Mouse (Mus musculus) limb, embryonic 13.5 days (tissue): ENCODE results near the gene Gm11492. TPM values are rescaled to one million over a fixed set of nuclear protein-coding genes. Genes with fewer than 3 reads are reported as not detected.

Experiments
- ATAC-seq: fragments of 200-750 bp; cut with Nextera tagmentation; 2 replicates; pipeline ENCODE4 v1.8.0; 2017; ENCODE audit warnings: low read depth, moderate number of reproducible peaks, moderate TSS enrichment; ENCODE audit not compliant: low FRiP score
- H3K27ac ChIP-seq: fragments of 300-500 bp; sonication (generic); 2 replicates; pipeline ENCODE4 v1.5.1; 2015; ENCODE audit warnings: inconsistent platforms, mild to moderate bottlenecking, moderate library complexity
- H3K27me3 ChIP-seq: fragments of 300-500 bp; sonication (generic); 2 replicates; pipeline ENCODE4 v1.6.1; 2015; ENCODE audit warnings: mild to moderate bottlenecking, inconsistent platforms
- H3K36me3 ChIP-seq: fragments of 300-500 bp; sonication (generic); 2 replicates; pipeline ENCODE4 v1.6.1; 2015; ENCODE audit warnings: inconsistent platforms, mild to moderate bottlenecking, moderate library complexity
- H3K4me1 ChIP-seq: fragments of 300-500 bp; sonication (generic); 2 replicates; pipeline ENCODE4 v1.6.1; 2015; ENCODE audit warnings: inconsistent platforms
- H3K4me2 ChIP-seq: fragments of 300-500 bp; sonication (generic); replicated peaks from 2 replicates; pipeline ENCODE4 v1.6.1; 2015; ENCODE audit warnings: inconsistent platforms, mild to moderate bottlenecking, moderate library complexity
- H3K4me3 ChIP-seq: fragments of 300-500 bp; sonication (generic); 2 replicates; pipeline ENCODE4 v1.5.1; 2015; ENCODE audit warnings: moderate library complexity, mild to moderate bottlenecking, inconsistent platforms
- H3K9ac ChIP-seq: fragments of 300-500 bp; sonication (generic); 2 replicates; pipeline ENCODE4 v1.6.1; 2015; ENCODE audit warnings: mild to moderate bottlenecking, inconsistent platforms
- H3K9me3 ChIP-seq: fragments of 300-500 bp; sonication (generic); 2 replicates; pipeline ENCODE4 v1.6.1; 2016; ENCODE audit warnings: inconsistent platforms
- WGBS: fragments of 180-500 bp; shearing (Covaris S2); methylation state at CpG from one replicate; pipeline ENCODE4 v1.1.7; 2015; 5-methylcytosine and 5-hydroxymethylcytosine counted together
- polyA plus RNA-seq: library from polyadenylated mRNA; unstranded; fragments of >200 nt; fragmentation: Nextera tagmentation; extraction: Ambion mirVana; gene quantifications from 2 replicates; pipeline ENCODE4 v1.2.1, GENCODE M21; 2015

Gene Gm11492
- not detected in 2 replicates for polyA plus RNA-seq

GRCm38 (mm10) chr11:87566501-87566900, at the start of gene Gm11492:
Gene Gm11492 (plus strand): TSS chr11:87566653.
- no peak within 1 kb of the TSS for H3K4me3 ChIP-seq
- H3K9me3 ChIP-seq, result no peaks in the 10 kb centered on the region
- no peak within 1 kb of the TSS for H3K4me2 ChIP-seq
- H3K4me1 ChIP-seq, result no peaks in the 10 kb centered on the region
- WGBS, result 70% methylated on average over 3 of the region's 3 CpGs
- no peaks in the 10 kb centered on the region for H3K27me3 ChIP-seq
- ATAC-seq, result no peak
- no peaks in the 10 kb centered on the region for H3K36me3 ChIP-seq
- no peak within 1 kb of the TSS for H3K27ac ChIP-seq
- H3K9ac ChIP-seq, result no peak within 1 kb of the TSS

DNA sequence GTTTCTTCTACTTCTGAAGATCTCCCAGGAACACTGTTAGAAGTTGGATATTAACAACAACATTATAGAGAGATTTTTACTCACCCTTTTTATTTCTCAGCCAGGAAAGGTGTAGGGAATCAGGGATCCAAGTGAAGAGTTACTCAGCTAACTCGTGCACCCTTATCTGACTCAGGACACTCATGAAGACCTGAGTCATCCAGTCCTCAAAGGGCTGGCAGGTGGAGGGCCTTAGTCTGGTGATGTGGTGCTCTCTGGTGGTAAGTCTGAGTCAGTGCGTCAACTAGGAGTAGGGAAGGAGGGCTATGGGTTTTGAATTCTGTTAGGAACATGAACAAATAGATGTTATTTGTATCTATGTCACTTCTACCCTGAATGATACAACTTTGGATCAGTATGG, 47.2 kb upstream of the Gm11492 start:
- Histone ChIP-seq H3K9me3 (no peaks in the 10 kb centered on the region), H3K4me2 (no peak overlapping the region), H3K9ac (no peak overlapping the region), H3K4me1 (no peaks in the 10 kb centered on the region), H3K27me3 (no peaks in the 10 kb centered on the region), H3K27ac (no peak overlapping the region), H3K36me3 (no peaks in the 10 kb centered on the region), H3K4me3 (no peak overlapping the region)
- ATAC-seq, result no peak
- WGBS, result 6% methylated on average over 2 of the region's 2 CpGs

DNA sequence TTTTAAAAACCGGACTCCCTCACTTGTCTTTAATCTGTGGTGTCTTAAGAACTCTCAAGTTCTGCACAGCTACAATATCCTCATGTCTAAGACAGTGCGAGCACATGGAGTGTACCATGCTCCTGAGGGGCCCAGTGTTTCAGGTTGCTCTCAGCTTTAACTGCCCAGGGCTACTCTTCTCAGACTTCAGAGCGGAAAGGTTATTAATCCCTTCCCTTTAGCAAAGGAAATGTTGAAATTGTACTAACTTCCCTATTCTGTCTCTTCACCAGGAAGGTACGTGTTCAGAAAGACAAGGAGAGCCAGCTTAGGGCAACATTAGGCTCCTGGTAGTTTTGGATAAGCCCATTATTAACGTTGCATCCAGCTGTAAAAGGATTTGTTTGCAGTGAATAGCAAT, 43.0 kb upstream of the Gm11492 start:
- Histone ChIP-seq H3K9ac (no peak overlapping the region), H3K27me3 (no peaks in the 10 kb centered on the region), H3K9me3 (no peaks in the 10 kb centered on the region), H3K27ac (no peak overlapping the region), H3K4me1 (0 out of 2 replicates have a peak, but pooled peaks cover 5% of the 10 kb centered on the region), H3K36me3 (no peaks in the 10 kb centered on the region), H3K4me2 (no peak overlapping the region), H3K4me3 (no peak overlapping the region)
- WGBS, result 65% methylated on average over 5 of the region's 5 CpGs
- ATAC-seq, result no peak

DNA sequence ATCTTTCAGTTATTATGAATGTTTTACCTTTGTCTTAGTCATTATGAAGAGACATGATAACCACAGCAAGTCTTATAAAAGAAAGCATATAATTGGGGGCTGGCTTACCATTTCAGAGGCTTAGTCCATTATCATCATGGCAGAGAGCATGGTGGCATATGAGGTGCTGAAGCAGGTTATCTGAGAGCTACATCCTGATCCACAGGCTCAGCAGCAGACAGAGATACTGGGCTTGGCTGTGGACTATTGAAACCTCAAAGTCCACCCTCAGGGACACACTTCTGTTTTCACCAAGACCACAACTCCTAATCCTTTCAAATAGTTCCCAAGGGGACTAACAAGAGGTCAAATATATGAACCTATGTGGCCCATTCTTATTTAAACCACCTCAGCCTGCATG, 42.5 kb upstream of the Gm11492 start:
- Histone ChIP-seq H3K4me1 (0 out of 2 replicates have a peak, but pooled peaks cover 5% of the 10 kb centered on the region), H3K4me2 (no peak overlapping the region), H3K4me3 (no peak overlapping the region), H3K36me3 (no peaks in the 10 kb centered on the region), H3K9me3 (no peaks in the 10 kb centered on the region), H3K27me3 (no peaks in the 10 kb centered on the region), H3K27ac (no peak overlapping the region), H3K9ac (no peak overlapping the region)
- ATAC-seq, result no peak

GRCm38 (mm10) chr11:87524780-87525179, 41.7 kb upstream of the Gm11492 start:
- Histone ChIP-seq H3K27me3 (no peaks in the 10 kb centered on the region), H3K27ac (no peak overlapping the region), H3K4me2 (no peak overlapping the region), H3K4me3 (no peak overlapping the region), H3K36me3 (no peaks in the 10 kb centered on the region), H3K4me1 (0 out of 2 replicates have a peak, but pooled peaks cover 5% of the 10 kb centered on the region), H3K9ac (no peak overlapping the region), H3K9me3 (no peaks in the 10 kb centered on the region)
- ATAC-seq, result no peak

DNA sequence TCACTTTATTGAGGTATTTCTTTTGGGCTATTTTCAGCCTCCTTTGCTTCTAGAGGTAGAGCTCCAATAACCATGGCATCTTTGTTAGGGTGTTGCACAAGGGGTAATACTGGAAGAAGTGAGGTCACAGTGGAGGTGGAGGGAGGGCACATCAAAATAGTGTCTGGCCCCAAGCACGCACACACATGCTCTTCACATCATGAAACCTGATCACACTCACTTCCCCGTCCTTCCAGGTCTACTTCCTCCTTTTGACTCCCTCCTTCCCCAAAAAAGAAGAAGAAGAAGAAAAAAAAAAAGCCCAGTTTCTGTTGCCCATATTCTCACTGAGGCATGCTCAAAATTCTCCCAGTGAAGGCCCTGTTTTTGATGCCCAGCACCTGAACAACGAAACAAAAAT, 39.1 kb upstream of the Gm11492 start:
- ATAC-seq, result no peak
- no peaks in the 10 kb centered on the region for H3K36me3 ChIP-seq
- 0 out of 2 replicates have a peak, but pooled peaks cover 5% of the 10 kb centered on the region for H3K4me1 ChIP-seq
- no peak overlapping the region for H3K9ac ChIP-seq
- no peaks in the 10 kb centered on the region for H3K27me3 ChIP-seq
- H3K4me3 ChIP-seq, result no peak overlapping the region
- no peaks in the 10 kb centered on the region for H3K9me3 ChIP-seq
- no peak overlapping the region for H3K4me2 ChIP-seq
- WGBS, result 53% methylated on average over 3 of the region's 3 CpGs
- no peak overlapping the region for H3K27ac ChIP-seq

GRCm38 (mm10) chr11:87527990-87528389, 38.5 kb upstream of the Gm11492 start:
- H3K9ac ChIP-seq, result no peak overlapping the region
- no peaks in the 10 kb centered on the region for H3K9me3 ChIP-seq
- no peaks in the 10 kb centered on the region for H3K36me3 ChIP-seq
- H3K27ac ChIP-seq, result no peak overlapping the region
- 42% methylated on average over 4 of the region's 4 CpGs for WGBS
- no peak for ATAC-seq
- H3K4me1 ChIP-seq, result 0 out of 2 replicates have a peak, but pooled peaks cover 5% of the 10 kb centered on the region
- H3K27me3 ChIP-seq, result no peaks in the 10 kb centered on the region
- no peak overlapping the region for H3K4me3 ChIP-seq
- no peak overlapping the region for H3K4me2 ChIP-seq

GRCm38 (mm10) chr11:87531695-87532094, 34.8 kb upstream of the Gm11492 start:
- 47% methylated on average over 6 of the region's 6 CpGs for WGBS
- ATAC-seq, result no peak
- H3K4me2 ChIP-seq, result no peak overlapping the region
- no peak overlapping the region for H3K27ac ChIP-seq
- H3K27me3 ChIP-seq, result no peaks in the 10 kb centered on the region
- H3K4me1 ChIP-seq, result 0 out of 2 replicates have a peak, but pooled peaks cover 5% of the 10 kb centered on the region
- no peaks in the 10 kb centered on the region for H3K36me3 ChIP-seq
- H3K4me3 ChIP-seq, result no peak overlapping the region
- H3K9me3 ChIP-seq, result no peaks in the 10 kb centered on the region
- no peak overlapping the region for H3K9ac ChIP-seq

DNA sequence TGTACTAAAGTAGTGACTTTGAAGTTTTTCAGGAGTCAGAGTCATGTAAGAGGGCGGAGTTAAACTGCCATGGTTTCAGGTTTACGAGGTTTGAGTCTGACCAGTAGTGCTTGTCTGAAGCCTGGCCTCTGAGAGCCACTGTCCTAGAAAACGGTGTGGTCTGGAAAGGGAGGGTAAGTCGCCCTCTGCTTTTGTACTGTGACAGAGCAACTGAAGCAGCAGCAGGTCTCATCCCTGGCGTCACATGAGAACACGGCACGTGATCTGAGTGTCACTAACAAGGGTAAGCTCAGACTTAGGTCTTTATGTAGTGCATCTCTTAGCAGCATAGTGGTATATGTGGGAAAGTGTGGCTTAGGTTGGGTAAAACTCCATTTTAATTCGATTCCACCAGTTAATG, 24.2 kb upstream of the Gm11492 start:
- Histone ChIP-seq H3K4me2 (no peak overlapping the region), H3K27me3 (no peaks in the 10 kb centered on the region), H3K9ac (no peak overlapping the region), H3K27ac (no peak overlapping the region), H3K4me3 (no peak overlapping the region), H3K9me3 (no peaks in the 10 kb centered on the region), H3K4me1 (peaks cover 4% of the 10 kb centered on the region; the same call in 1 of the 2 replicates), H3K36me3 (no peaks in the 10 kb centered on the region)
- 27% methylated on average over 8 of the region's 8 CpGs for WGBS
- no peak for ATAC-seq

GRCm38 (mm10) chr11:87542906-87543305, 23.5 kb upstream of the Gm11492 start:
- ATAC-seq, result no peak
- Histone ChIP-seq H3K27me3 (no peaks in the 10 kb centered on the region), H3K4me1 (peaks cover 4% of the 10 kb centered on the region; the same call in 1 of the 2 replicates), H3K27ac (no peak overlapping the region), H3K4me3 (no peak overlapping the region), H3K9ac (no peak overlapping the region), H3K4me2 (no peak overlapping the region), H3K36me3 (no peaks in the 10 kb centered on the region), H3K9me3 (no peaks in the 10 kb centered on the region)
- WGBS, result 30% methylated on average over 3 of the region's 3 CpGs

DNA sequence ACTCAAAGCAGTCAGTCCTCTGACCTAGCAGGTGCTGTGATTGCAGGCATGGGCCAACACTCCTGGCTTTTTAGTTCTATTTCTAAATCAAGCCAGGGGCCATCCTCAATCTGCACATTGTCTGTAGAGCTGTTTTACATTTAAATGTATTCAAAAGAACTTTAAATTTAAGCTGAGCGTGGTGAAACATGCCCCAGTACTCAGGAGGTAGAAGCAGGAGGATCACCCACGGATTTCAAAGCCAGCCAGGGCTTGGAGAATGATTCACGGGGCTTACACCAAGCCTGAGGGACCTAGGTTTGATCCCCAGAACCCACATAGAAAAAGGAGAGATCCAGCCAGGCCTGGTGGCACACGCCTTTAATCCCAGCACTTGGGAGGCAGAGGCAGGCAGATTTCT, 13.1 kb upstream of the Gm11492 start:
- Histone ChIP-seq H3K4me2 (no peak overlapping the region), H3K27me3 (no peaks in the 10 kb centered on the region), H3K4me3 (no peak overlapping the region), H3K9ac (no peak overlapping the region), H3K36me3 (no peaks in the 10 kb centered on the region), H3K27ac (no peak overlapping the region), H3K4me1 (peaks cover 7% of the 10 kb centered on the region; the same call in 1 of the 2 replicates), H3K9me3 (no peaks in the 10 kb centered on the region)
- 74% methylated on average over 4 of the region's 4 CpGs for WGBS
- ATAC-seq, result no peak

- WGBS, result 58% methylated on average over 5 of the region's 5 CpGs
- H3K9me3 ChIP-seq, result no peaks in the 10 kb centered on the region
- no peak overlapping the region for H3K9ac ChIP-seq
- H3K27ac ChIP-seq, result no peak overlapping the region
- H3K4me1 ChIP-seq, result peaks cover 7% of the 10 kb centered on the region; the same call in 1 of the 2 replicates
- no peaks in the 10 kb centered on the region for H3K27me3 ChIP-seq
- ATAC-seq, result no peak
- no peak overlapping the region for H3K4me3 ChIP-seq
- no peak overlapping the region for H3K4me2 ChIP-seq
- no peaks in the 10 kb centered on the region for H3K36me3 ChIP-seq
These were observed 12.1 kb upstream of the Gm11492 start for GRCm38 (mm10) chr11:87554386-87554785.

GRCm38 (mm10) chr11:87555106-87555703, 11.2 kb upstream of the Gm11492 start:
- peaks cover 7% of the 10 kb centered on the region; the same call in 1 of the 2 replicates for H3K4me1 ChIP-seq
- H3K9ac ChIP-seq, result no peak overlapping the region
- ATAC-seq, result no peak
- no peak overlapping the region for H3K4me3 ChIP-seq
- H3K9me3 ChIP-seq, result no peaks in the 10 kb centered on the region
- H3K27me3 ChIP-seq, result no peaks in the 10 kb centered on the region
- no peak overlapping the region for H3K27ac ChIP-seq
- H3K4me2 ChIP-seq, result no peak overlapping the region
- H3K36me3 ChIP-seq, result no peaks in the 10 kb centered on the region
- 60% methylated on average over 2 of the region's 2 CpGs for WGBS
